Mouse (Mus musculus) lung, postnatal 0 days (tissue): ENCODE measurements at regions not wholly inside any gene's neighbourhood (a gene's known extent, or its start where the extent isn't known, plus 50 kb on each side); places are given as distances from the start of the nearest gene placed in this dataset.

Source experiments
- CTCF ChIP-seq: IDR thresholded peaks from 2 replicates; pipeline ENCODE4 v1.5.1; 2016; ENCODE audit warnings: antibody characterized with exemption, mild to moderate bottlenecking
- EP300 ChIP-seq: IDR thresholded peaks from 2 replicates; pipeline ENCODE4 v1.6.1; 2016; ENCODE audit warnings: antibody characterized with exemption, mild to moderate bottlenecking, control low read depth

- TF ChIP-seq CTCF (no peak), EP300 (no peak)
Observed at GRCm38 (mm10) chr1:98930926-98931325, 510.0 kb downstream of the Slco6d1 start.
